Mouse (Mus musculus) ES-E14 (cell line): ENCODE results near the gene F11.

Experiments used
- ZC3H11A ChIP-seq: IDR thresholded peaks from 2 replicates; pipeline ENCODE4 v1.6.1; 2012; ENCODE audit warnings: low read depth, mild to moderate bottlenecking, inconsistent platforms, low read length, borderline replicate concordance
- ZNF384 ChIP-seq: IDR thresholded peaks from 2 replicates; pipeline ENCODE4 v1.6.1; 2012; ENCODE audit warnings: low read depth, low read length, inconsistent platforms

GRCm38 (mm10) chr8:45261920-45262319 lies at the start of gene F11:
- TF ChIP-seq ZNF384 (no peak), ZC3H11A (no peak)
